Mouse (Mus musculus) forebrain, embryonic 11.5 days (tissue): ENCODE results near the gene Atr. TPM values are rescaled to one million over a fixed set of nuclear protein-coding genes. Genes with fewer than 3 reads are reported as not detected.

Source experiments
- ATAC-seq: fragments of 200-750 bp; cut with Nextera tagmentation; replicated peaks from 2 replicates; pipeline ENCODE4 v1.8.0; 2017; ENCODE audit warnings: moderate TSS enrichment; ENCODE audit not compliant: low FRiP score
- DNase-seq: peaks from one replicate; pipeline ENCODE4 v3.0.0-alpha.2; 2017; ENCODE audit warnings: low spot score
- H3K27ac ChIP-seq: fragments of 300-500 bp; sonication (generic); 2 replicates; pipeline ENCODE4 v1.5.1; 2014; ENCODE audit warnings: low read depth, low read length
- H3K27me3 ChIP-seq: fragments of 300-500 bp; sonication (generic); 2 replicates; pipeline ENCODE4 v1.6.1; 2014; ENCODE audit warnings: mild to moderate bottlenecking, low read length, mixed read lengths; ENCODE audit not compliant: control insufficient read depth, insufficient read depth
- H3K36me3 ChIP-seq: fragments of 300-500 bp; sonication (generic); 2 replicates; pipeline ENCODE4 v1.6.1; 2014; ENCODE audit warnings: mild to moderate bottlenecking, low read length, moderate library complexity, mixed read lengths; ENCODE audit not compliant: control insufficient read depth, insufficient read depth
- H3K4me1 ChIP-seq: fragments of 300-500 bp; sonication (generic); replicated peaks from 2 replicates; pipeline ENCODE4 v1.6.1; 2014; ENCODE audit warnings: low read length, mixed read lengths; ENCODE audit not compliant: control insufficient read depth, insufficient read depth
- H3K4me2 ChIP-seq: fragments of 300-500 bp; sonication (generic); 2 replicates; pipeline ENCODE4 v1.6.1; 2014; ENCODE audit warnings: low read depth, mild to moderate bottlenecking, low read length, moderate library complexity, mixed read lengths; ENCODE audit not compliant: severe bottlenecking
- H3K4me3 ChIP-seq: fragments of 300-500 bp; sonication (generic); 2 replicates; pipeline ENCODE4 v1.5.1; 2014; ENCODE audit warnings: low read depth, low read length
- H3K9ac ChIP-seq: fragments of 300-500 bp; sonication (generic); 2 replicates; pipeline ENCODE4 v1.6.1; 2014; ENCODE audit warnings: low read length
- H3K9me3 ChIP-seq: fragments of 300-500 bp; sonication (generic); 2 replicates; pipeline ENCODE4 v1.6.1; 2016; ENCODE audit warnings: low read length, mixed read lengths; ENCODE audit not compliant: control insufficient read depth
- WGBS: fragments of 180-500 bp; shearing (Covaris S2); extraction: QIAGEN DNeasy Blood & Tissue Kit; methylation state at CpG from one replicate; pipeline ENCODE4 v1.1.7; 2014; 5-methylcytosine and 5-hydroxymethylcytosine counted together
- polyA plus RNA-seq: library from polyadenylated mRNA; unstranded; fragments of >200 nt; fragmentation: Nextera tagmentation; extraction: Ambion mirVana; gene quantifications from 2 replicates; pipeline ENCODE4 v1.2.1, GENCODE M21; 2014

The Atr gene
- 22.1 and 30.3 TPM in 2 replicates for polyA plus RNA-seq

- under 1% methylated on average over 69 of the region's 69 CpGs for WGBS
- Histone ChIP-seq H3K4me2 (peak within 1 kb of the TSS; percentile 86), H3K27me3 (no peaks in the 10 kb centered on the region), H3K36me3 (no peaks in the 10 kb centered on the region), H3K4me3 (peak within 1 kb of the TSS; percentile 85), H3K9ac (peak within 1 kb of the TSS; percentile 75), H3K27ac (peak within 1 kb of the TSS; percentile 58; the same call in 1 of the 2 replicates), H3K9me3 (no peaks in the 10 kb centered on the region), H3K4me1 (no peaks in the 10 kb centered on the region)
- ATAC-seq (peak; percentile 93), DNase-seq (peak; percentile 96)
Measured at GRCm38 (mm10) chr9:95857414-95858026, at the start of gene Atr. TSS of gene Atr (plus strand) at chr9:95857597.

GRCm38 (mm10) chr9:95809596-95809995 lies 47.8 kb upstream of the Atr start:
- no peak overlapping the region for H3K4me3 ChIP-seq
- H3K27me3 ChIP-seq: no peaks in the 10 kb centered on the region
- no peak overlapping the region for H3K27ac ChIP-seq
- H3K9me3 ChIP-seq: no peaks in the 10 kb centered on the region
- no peaks in the 10 kb centered on the region for H3K36me3 ChIP-seq
- ATAC-seq: no peak
- no peaks in the 10 kb centered on the region for H3K4me1 ChIP-seq
- H3K4me2 ChIP-seq: no peak overlapping the region
- DNase-seq: no peak
- H3K9ac ChIP-seq: no peak overlapping the region
- WGBS: 85% methylated on average over 4 of the region's 4 CpGs

GRCm38 (mm10) chr9:95811817-95812216 lies 45.6 kb upstream of the Atr start:
- ATAC-seq (no peak), DNase-seq (no peak)
- no peak overlapping the region for H3K9ac ChIP-seq
- no peaks in the 10 kb centered on the region for H3K4me1 ChIP-seq
- no peak overlapping the region for H3K4me3 ChIP-seq
- no peak overlapping the region for H3K4me2 ChIP-seq
- no peak overlapping the region for H3K27ac ChIP-seq
- no peaks in the 10 kb centered on the region for H3K36me3 ChIP-seq
- 94% methylated on average over 4 of the region's 4 CpGs for WGBS
- no peaks in the 10 kb centered on the region; the same call in 1 of the 2 replicates for H3K27me3 ChIP-seq
- H3K9me3 ChIP-seq: no peaks in the 10 kb centered on the region

GRCm38 (mm10) chr9:95813721-95814531 lies 43.5 kb upstream of the Atr start:
- no peaks in the 10 kb centered on the region for H3K9me3 ChIP-seq
- H3K27me3 ChIP-seq: no peaks in the 10 kb centered on the region; the same call in 1 of the 2 replicates
- H3K4me1 ChIP-seq: no peaks in the 10 kb centered on the region
- 23% methylated on average over 20 of the region's 20 CpGs for WGBS
- DNase-seq (peak; percentile 75), ATAC-seq (peak; percentile 92)
- peak overlapping the region; percentile 5; the same call in 1 of the 2 replicates for H3K4me2 ChIP-seq
- no peak overlapping the region for H3K9ac ChIP-seq
- peak overlapping the region; percentile 44; the same call in 1 of the 2 replicates for H3K27ac ChIP-seq
- H3K4me3 ChIP-seq: no peak overlapping the region
- H3K36me3 ChIP-seq: no peaks in the 10 kb centered on the region

GRCm38 (mm10) chr9:95815015-95815673 lies 42.3 kb upstream of the Atr start:
- no peak overlapping the region for H3K9ac ChIP-seq
- H3K9me3 ChIP-seq: no peaks in the 10 kb centered on the region
- no peak overlapping the region for H3K4me2 ChIP-seq
- no peaks in the 10 kb centered on the region for H3K36me3 ChIP-seq
- ATAC-seq (no peak), DNase-seq (no peak)
- WGBS: 84% methylated on average over 11 of the region's 11 CpGs
- no peaks in the 10 kb centered on the region for H3K4me1 ChIP-seq
- no peaks in the 10 kb centered on the region; the same call in 1 of the 2 replicates for H3K27me3 ChIP-seq
- no peak overlapping the region for H3K4me3 ChIP-seq
- no peak overlapping the region for H3K27ac ChIP-seq

GRCm38 (mm10) chr9:95815706-95816105 lies 41.7 kb upstream of the Atr start:
- Histone ChIP-seq H3K4me1 (no peaks in the 10 kb centered on the region), H3K27me3 (no peaks in the 10 kb centered on the region; the same call in 1 of the 2 replicates), H3K4me3 (no peak overlapping the region), H3K9me3 (no peaks in the 10 kb centered on the region), H3K27ac (no peak overlapping the region), H3K9ac (no peak overlapping the region), H3K4me2 (no peak overlapping the region), H3K36me3 (no peaks in the 10 kb centered on the region)
- WGBS: 89% methylated on average over 4 of the region's 4 CpGs
- ATAC-seq (no peak), DNase-seq (no peak)

- Histone ChIP-seq H3K9ac (no peak overlapping the region), H3K9me3 (no peaks in the 10 kb centered on the region), H3K4me2 (no peak overlapping the region), H3K4me3 (no peak overlapping the region), H3K4me1 (no peaks in the 10 kb centered on the region), H3K27me3 (no peaks in the 10 kb centered on the region), H3K27ac (no peak overlapping the region), H3K36me3 (no peaks in the 10 kb centered on the region)
- 82% methylated on average over 7 of the region's 7 CpGs for WGBS
- ATAC-seq (no peak), DNase-seq (no peak)
Measured at GRCm38 (mm10) chr9:95822531-95822930, 34.9 kb upstream of the Atr start.

- WGBS: 96% methylated on average over 5 of the region's 5 CpGs
- no peak overlapping the region for H3K4me3 ChIP-seq
- H3K9me3 ChIP-seq: no peaks in the 10 kb centered on the region
- no peak overlapping the region for H3K27ac ChIP-seq
- H3K36me3 ChIP-seq: no peaks in the 10 kb centered on the region
- no peaks in the 10 kb centered on the region for H3K4me1 ChIP-seq
- DNase-seq (no peak), ATAC-seq (no peak)
- H3K27me3 ChIP-seq: no peaks in the 10 kb centered on the region
- H3K9ac ChIP-seq: no peak overlapping the region
- H3K4me2 ChIP-seq: no peak overlapping the region
Measured at GRCm38 (mm10) chr9:95827565-95827964, 29.8 kb upstream of the Atr start.
